Mouse (Mus musculus) testis, adult 2 months (tissue): ENCODE results near the gene Psmb9. TPM values are rescaled to one million over a fixed set of nuclear protein-coding genes. Genes with fewer than 3 reads are reported as not detected.
A peak's percentile ranks its signal among the peaks of the same experiment; 100 is the strongest.

Source experiments
- H3K27ac ChIP-seq: fragments of 200-500 bp; 2 replicates; pipeline ENCODE4 v1.5.1; 2012; ENCODE audit warnings: low read depth, low read length; ENCODE audit not compliant: control insufficient read depth, insufficient read depth
- H3K27me3 ChIP-seq: fragments of 200-500 bp; 2 replicates; pipeline ENCODE4 v1.6.1; 2012; ENCODE audit warnings: mild to moderate bottlenecking, low read length, moderate library complexity; ENCODE audit not compliant: control insufficient read depth, insufficient read depth
- H3K36me3 ChIP-seq: fragments of 200-500 bp; 2 replicates; pipeline ENCODE4 v1.6.1; 2012; ENCODE audit warnings: mild to moderate bottlenecking, low read length; ENCODE audit not compliant: control insufficient read depth, insufficient read depth
- H3K4me1 ChIP-seq: fragments of 200-500 bp; 2 replicates; pipeline ENCODE4 v1.6.1; 2012; ENCODE audit warnings: low read length; ENCODE audit not compliant: control insufficient read depth, insufficient read depth
- H3K4me3 ChIP-seq: fragments of 200-500 bp; 2 replicates; pipeline ENCODE4 v1.5.1; 2012; ENCODE audit warnings: low read depth, mild to moderate bottlenecking, low read length, moderate library complexity, mixed read lengths; ENCODE audit not compliant: control insufficient read depth
- CTCF ChIP-seq: fragments of 200-500 bp; IDR thresholded peaks from 2 replicates; pipeline ENCODE4 v1.5.1; 2012; ENCODE audit warnings: low read depth, mild to moderate bottlenecking, inconsistent platforms, low read length, moderate library complexity; ENCODE audit not compliant: control insufficient read depth, insufficient read depth, insufficient replicate concordance
- POLR2A ChIP-seq: fragments of 200-500 bp; IDR thresholded peaks from 2 replicates; pipeline ENCODE4 v1.6.1; 2012; ENCODE audit warnings: low read depth, mild to moderate bottlenecking, inconsistent platforms, low read length, moderate library complexity; ENCODE audit not compliant: control insufficient read depth
- polyA plus RNA-seq: library from polyadenylated mRNA; depleted of rRNA; stranded (reverse); fragments of >200 nt; gene quantifications from 2 replicates; pipeline ENCODE4 v1.2.3, GENCODE M21; 2012; rRNA removed

Psmb9 gene
- polyA plus RNA-seq, 1 experiment, result 1.7 TPM

GRCm38 (mm10) chr17:34135297-34136224 lies 52.0 kb downstream of the Psmb9 start:
- H3K27ac ChIP-seq, result no peak overlapping the region

GRCm38 (mm10) chr17:34134451-34134850 lies 53.1 kb downstream of the Psmb9 start:
- no peaks in the 10 kb centered on the region for H3K27me3 ChIP-seq
- no peaks in the 10 kb centered on the region for H3K36me3 ChIP-seq
- H3K4me3 ChIP-seq, result no peak overlapping the region
- H3K27ac ChIP-seq, result no peak overlapping the region
- peaks cover 5% of the 10 kb centered on the region for H3K4me1 ChIP-seq
- TF ChIP-seq CTCF, result no peak
- no peak for TF ChIP-seq POLR2A

More at GRCm38 (mm10) chr17:34135297-34136224, 52.0 kb downstream of the Psmb9 start:
- peaks cover 11% of the 10 kb centered on the region for H3K4me1 ChIP-seq
- peak overlapping the region; percentile 53 for H3K4me3 ChIP-seq
- H3K36me3 ChIP-seq, result no peaks in the 10 kb centered on the region
- TF ChIP-seq POLR2A, result no peak
- peak; percentile 99 for TF ChIP-seq CTCF
- no peaks in the 10 kb centered on the region for H3K27me3 ChIP-seq

GRCm38 (mm10) chr17:34133289-34133688 lies 54.3 kb downstream of the Psmb9 start:
- Histone ChIP-seq H3K27ac (no peak overlapping the region), H3K27me3 (no peaks in the 10 kb centered on the region), H3K4me1 (peaks cover 4% of the 10 kb centered on the region), H3K36me3 (no peaks in the 10 kb centered on the region), H3K4me3 (no peak overlapping the region)
- TF ChIP-seq POLR2A (no peak), CTCF (0 out of 2 replicates have a peak, but pooled peaks have one; percentile 8)

Other genes with a start within 250 kb of the Psmb9 start
- gene Pfdn6, start 247.4 kb downstream of the Psmb9 start, polyA plus RNA-seq, result 54.8 and 58.7 TPM in 2 replicates
- gene Wdr46, start 247.1 kb downstream of the Psmb9 start, polyA plus RNA-seq, result 25.1 and 25.4 TPM in 2 replicates
- 9.1 and 10.4 TPM in 2 replicates for gene B3galt4, start 236.3 kb downstream of the Psmb9 start, polyA plus RNA-seq
- 45.7 and 48.5 TPM in 2 replicates for gene Vps52, start 232.0 kb downstream of the Psmb9 start, polyA plus RNA-seq
- gene Rps18, start 231.8 kb downstream of the Psmb9 start, polyA plus RNA-seq, result 212 and 239 TPM in 2 replicates
- 276 and 298 TPM in 2 replicates for gene H2-K1, start 187.4 kb downstream of the Psmb9 start, polyA plus RNA-seq
- gene Ring1, start 163.1 kb downstream of the Psmb9 start, polyA plus RNA-seq, result 27.8 and 31.4 TPM in 2 replicates
- gene H2-Ke6, start 159.7 kb downstream of the Psmb9 start, polyA plus RNA-seq, result 24.5 and 25.0 TPM in 2 replicates
- 33.4 and 36.3 TPM in 2 replicates for gene Slc39a7, start 156.1 kb downstream of the Psmb9 start, polyA plus RNA-seq
- gene Rxrb, start 156.0 kb downstream of the Psmb9 start, polyA plus RNA-seq, result 25.5 and 28.0 TPM in 2 replicates
- gene Col11a2, start 148.3 kb downstream of the Psmb9 start, polyA plus RNA-seq, result 2.4 and 2.8 TPM in 2 replicates
- 0.10 and 0.22 TPM in 2 replicates for gene H2-Oa, start 95.4 kb downstream of the Psmb9 start, polyA plus RNA-seq
- 33.8 and 40.7 TPM in 2 replicates for gene H2-DMa, start 68.2 kb downstream of the Psmb9 start, polyA plus RNA-seq
- 164 and 178 TPM in 2 replicates for gene Brd2, start 65.1 kb downstream of the Psmb9 start, polyA plus RNA-seq
- 0.27 and 0.41 TPM in 2 replicates for gene H2-DMb2, start 44.5 kb downstream of the Psmb9 start, polyA plus RNA-seq
- 8.0 and 9.5 TPM in 2 replicates for gene H2-DMb1, start 34.7 kb downstream of the Psmb9 start, polyA plus RNA-seq
- gene Tap1, start 211 bp downstream of the Psmb9 start, polyA plus RNA-seq, result 1.5 TPM in 2 replicates
- gene Psmb8, start 10.0 kb upstream of the Psmb9 start, polyA plus RNA-seq, result 2.0 and 2.3 TPM in 2 replicates
- gene Tap2, start 15.8 kb upstream of the Psmb9 start, polyA plus RNA-seq, result 1.3 and 2.0 TPM in 2 replicates
- 0.06 and 0.16 TPM in 2 replicates for gene H2-Ob, start 51.1 kb upstream of the Psmb9 start, polyA plus RNA-seq
- 31.1 and 36.4 TPM in 2 replicates for gene H2-Ab1, start 69.9 kb upstream of the Psmb9 start, polyA plus RNA-seq
- 10.1 and 11.6 TPM in 2 replicates for gene H2-Aa, start 100.1 kb upstream of the Psmb9 start, polyA plus RNA-seq
- 5.6 and 7.8 TPM in 2 replicates for gene H2-Eb1, start 118.1 kb upstream of the Psmb9 start, polyA plus RNA-seq
- gene H2-Eb2, start 137.9 kb upstream of the Psmb9 start, polyA plus RNA-seq, result not detected in 2 replicates
- gene Btnl2, start 167.1 kb upstream of the Psmb9 start, polyA plus RNA-seq, result 0.16 and 0.21 TPM in 2 replicates
- gene Btnl1, start 189.4 kb upstream of the Psmb9 start, polyA plus RNA-seq, result 0.14 and 0.15 TPM in 2 replicates
- gene BC051142, start 211.1 kb upstream of the Psmb9 start, polyA plus RNA-seq, result 883 and 1,115 TPM in 2 replicates